Mouse (Mus musculus) bone marrow macrophage, adult 2 months (primary cell): ENCODE data around the gene Zap70.

ENCODE experiments used
- CTCF ChIP-seq: IDR thresholded peaks from 2 replicates; pipeline ENCODE4 v1.5.1; 2012; ENCODE audit warnings: low read depth, mild to moderate bottlenecking, low read length, moderate library complexity
- POLR2A ChIP-seq: IDR thresholded peaks from 2 replicates; pipeline ENCODE4 v1.6.1; 2012; ENCODE audit warnings: mild to moderate bottlenecking, low read depth, low read length, borderline replicate concordance

DNA sequence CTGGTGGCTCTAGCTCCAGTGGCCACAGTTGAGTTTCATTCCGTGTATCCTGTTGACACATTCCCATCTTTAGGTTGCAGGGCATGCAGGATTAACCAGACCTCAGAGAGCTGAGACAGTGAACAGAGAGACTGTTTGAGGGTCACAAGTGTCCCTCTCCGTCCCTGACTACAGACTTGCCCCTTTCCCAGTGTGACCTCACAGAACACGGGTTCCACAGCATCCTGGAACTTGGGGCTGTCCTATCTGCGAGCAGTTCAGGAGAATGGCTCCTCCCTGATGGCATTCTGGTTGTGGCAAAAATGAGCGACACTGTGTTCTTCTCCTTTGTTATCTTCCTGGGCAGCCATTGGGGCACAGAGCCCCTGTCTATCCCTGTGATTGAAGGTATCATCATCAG is 47.3 kb upstream of the Zap70 start, which contains the start of gene Actr1b:
- TF ChIP-seq CTCF (no peak), POLR2A (no peak)
